Mouse (Mus musculus): ENCODE data around the gene Prdm5. TPM values are rescaled to one million over a fixed set of nuclear protein-coding genes. Genes with fewer than 3 reads are reported as not detected.

Prdm5 gene
- 11.8 and 12.5 TPM in 2 replicates for polyA plus RNA-seq (2015; fragmentation: Nextera tagmentation; extraction: Ambion mirVana)

- Histone ChIP-seq H3K27ac (peak within 1 kb of the TSS; percentile 76), H3K9me3 (no peaks in the 10 kb centered on the region), H3K4me2 (replicated peaks) (peak within 1 kb of the TSS; percentile 88), H3K36me3 (no peaks in the 10 kb centered on the region), H3K4me1 (replicated peaks) (0 out of 2 replicates have a peak, but pooled peaks cover 2% of the 10 kb centered on the region), H3K4me3 (replicated peaks) (peak within 1 kb of the TSS; percentile 69), H3K27me3 (replicated peaks) (no peaks in the 10 kb centered on the region), H3K9ac (peak within 1 kb of the TSS; percentile 81)
- peak; percentile 97 for ATAC-seq
- WGBS = 4% methylated on average over 56 of the region's 56 CpGs
These were observed at the start of gene Prdm5 for GRCm38 (mm10) chr6:65778861-65779688. Gene Prdm5 (plus strand): TSS chr6:65778988.

GRCm38 (mm10) chr6:65739442-65739841, 39.3 kb upstream of the Prdm5 start:
- peak; percentile 43; the same call in 1 of the 2 replicates for ATAC-seq
- no peaks in the 10 kb centered on the region for H3K36me3 ChIP-seq
- no peak overlapping the region for H3K4me2 ChIP-seq (replicated peaks)
- H3K9me3 ChIP-seq = no peaks in the 10 kb centered on the region
- H3K4me3 ChIP-seq (replicated peaks) = no peak overlapping the region
- 52% methylated on average over 7 of the region's 8 CpGs for WGBS
- H3K9ac ChIP-seq = no peak overlapping the region
- H3K27me3 ChIP-seq (replicated peaks) = no peaks in the 10 kb centered on the region
- no peak overlapping the region for H3K27ac ChIP-seq
- no peaks in the 10 kb centered on the region for H3K4me1 ChIP-seq (replicated peaks)

GRCm38 (mm10) chr6:65743144-65743870, 35.5 kb upstream of the Prdm5 start:
- 61% methylated on average over 1 of the region's 1 CpGs for WGBS
- no peak overlapping the region for H3K4me2 ChIP-seq (replicated peaks)
- H3K9ac ChIP-seq = no peak overlapping the region
- no peaks in the 10 kb centered on the region for H3K36me3 ChIP-seq
- H3K27me3 ChIP-seq (replicated peaks) = no peaks in the 10 kb centered on the region
- H3K4me1 ChIP-seq (replicated peaks) = no peaks in the 10 kb centered on the region
- no peak overlapping the region for H3K4me3 ChIP-seq (replicated peaks)
- no peak for ATAC-seq
- no peaks in the 10 kb centered on the region for H3K9me3 ChIP-seq
- H3K27ac ChIP-seq = no peak overlapping the region

- H3K36me3 ChIP-seq = no peaks in the 10 kb centered on the region
- H3K9ac ChIP-seq = no peak overlapping the region
- no peak overlapping the region for H3K27ac ChIP-seq
- H3K9me3 ChIP-seq = no peaks in the 10 kb centered on the region
- H3K4me1 ChIP-seq (replicated peaks) = no peaks in the 10 kb centered on the region
- ATAC-seq = no peak
- no peak overlapping the region for H3K4me3 ChIP-seq (replicated peaks)
- H3K4me2 ChIP-seq (replicated peaks) = no peak overlapping the region
- H3K27me3 ChIP-seq (replicated peaks) = no peaks in the 10 kb centered on the region
These were observed 35.0 kb upstream of the Prdm5 start for GRCm38 (mm10) chr6:65743871-65744202.

DNA sequence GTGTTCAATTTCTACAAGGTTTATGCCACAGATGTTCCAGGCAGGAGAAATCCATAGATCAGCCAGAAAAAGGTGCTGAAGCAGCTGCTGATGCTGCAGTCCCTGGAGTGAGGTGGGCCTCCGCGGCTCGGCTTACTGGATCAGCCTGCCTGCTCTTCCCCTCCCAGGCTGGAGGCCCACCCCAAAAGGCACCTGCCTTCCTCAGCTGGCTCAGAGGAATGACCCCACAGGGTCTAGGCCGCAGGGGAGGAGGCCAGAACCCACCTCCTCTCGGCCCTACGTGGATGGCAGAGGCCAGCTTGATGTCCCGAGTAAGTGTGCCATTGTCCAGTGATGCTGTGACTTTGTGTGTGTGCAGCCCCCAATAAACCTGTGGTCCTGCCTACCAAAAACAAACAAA, 20.6 kb upstream of the Prdm5 start:
- Histone ChIP-seq H3K27ac (no peak overlapping the region), H3K9ac (no peak overlapping the region), H3K4me1 (replicated peaks) (no peaks in the 10 kb centered on the region), H3K9me3 (no peaks in the 10 kb centered on the region), H3K36me3 (no peaks in the 10 kb centered on the region), H3K4me3 (replicated peaks) (no peak overlapping the region), H3K27me3 (replicated peaks) (no peaks in the 10 kb centered on the region), H3K4me2 (replicated peaks) (no peak overlapping the region)
- no peak for ATAC-seq
- 66% methylated on average over 7 of the region's 7 CpGs for WGBS

- 83% methylated on average over 5 of the region's 5 CpGs for WGBS
- Histone ChIP-seq H3K4me3 (replicated peaks) (no peak overlapping the region), H3K36me3 (no peaks in the 10 kb centered on the region), H3K9me3 (no peaks in the 10 kb centered on the region), H3K4me1 (replicated peaks) (no peaks in the 10 kb centered on the region), H3K27me3 (replicated peaks) (no peaks in the 10 kb centered on the region), H3K4me2 (replicated peaks) (no peak overlapping the region), H3K9ac (no peak overlapping the region), H3K27ac (no peak overlapping the region)
- ATAC-seq = no peak
These were observed 19.6 kb upstream of the Prdm5 start for GRCm38 (mm10) chr6:65759174-65759573.

DNA sequence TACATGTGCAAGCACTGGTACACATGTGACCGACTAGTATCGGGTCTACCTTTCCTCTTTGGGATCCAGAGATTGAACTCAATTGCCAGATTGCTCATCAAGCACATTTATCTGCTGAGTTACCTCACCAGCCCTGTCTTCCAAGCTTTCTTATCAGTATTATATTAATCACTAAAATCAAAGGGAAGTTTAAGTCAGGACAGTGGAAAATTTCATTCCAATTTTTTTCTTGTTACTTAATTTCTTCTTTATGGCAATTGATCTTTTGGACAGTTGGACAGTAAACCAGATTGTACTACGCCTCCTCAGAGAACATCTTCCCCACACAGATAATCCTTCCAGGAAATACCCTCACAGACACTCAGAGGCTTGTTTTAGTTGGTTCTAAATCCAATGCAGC, 18.7 kb upstream of the Prdm5 start:
- no peak overlapping the region for H3K4me2 ChIP-seq (replicated peaks)
- 83% methylated on average over 3 of the region's 3 CpGs for WGBS
- no peaks in the 10 kb centered on the region for H3K36me3 ChIP-seq
- H3K27me3 ChIP-seq (replicated peaks) = no peaks in the 10 kb centered on the region
- H3K4me1 ChIP-seq (replicated peaks) = no peaks in the 10 kb centered on the region
- H3K9ac ChIP-seq = no peak overlapping the region
- no peak for ATAC-seq
- no peak overlapping the region for H3K4me3 ChIP-seq (replicated peaks)
- no peak overlapping the region for H3K27ac ChIP-seq
- H3K9me3 ChIP-seq = no peaks in the 10 kb centered on the region

- Histone ChIP-seq H3K4me2 (replicated peaks) (no peak overlapping the region), H3K36me3 (no peaks in the 10 kb centered on the region), H3K4me3 (replicated peaks) (no peak overlapping the region), H3K27ac (no peak overlapping the region), H3K4me1 (replicated peaks) (no peaks in the 10 kb centered on the region), H3K9ac (no peak overlapping the region), H3K9me3 (no peaks in the 10 kb centered on the region), H3K27me3 (replicated peaks) (no peaks in the 10 kb centered on the region)
- ATAC-seq = no peak
- WGBS = 77% methylated on average over 2 of the region's 2 CpGs
These were observed 14.3 kb upstream of the Prdm5 start for GRCm38 (mm10) chr6:65764459-65764858.

DNA sequence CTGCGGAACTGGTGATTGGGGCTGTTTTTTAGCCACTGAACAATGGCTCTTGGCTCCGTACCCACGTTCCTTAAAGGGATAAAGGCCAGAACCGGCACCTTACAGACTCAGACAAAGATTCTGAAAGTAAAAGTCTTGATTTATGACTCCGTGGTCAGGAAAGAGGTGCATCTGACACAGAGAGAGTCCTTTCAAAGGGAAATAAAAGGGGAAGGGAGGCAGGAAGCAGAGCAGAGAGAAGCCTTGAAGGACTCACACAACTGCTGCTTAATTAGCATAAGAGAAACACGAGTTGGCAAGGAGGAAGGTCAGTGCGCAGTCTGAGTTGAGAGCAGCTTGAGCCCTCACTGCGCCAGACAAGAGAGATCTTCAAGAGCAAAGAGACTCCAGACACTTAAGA, 13.7 kb upstream of the Prdm5 start:
- Histone ChIP-seq H3K27ac (no peak overlapping the region), H3K4me1 (replicated peaks) (no peaks in the 10 kb centered on the region), H3K27me3 (replicated peaks) (no peaks in the 10 kb centered on the region), H3K9ac (no peak overlapping the region), H3K4me3 (replicated peaks) (no peak overlapping the region), H3K36me3 (no peaks in the 10 kb centered on the region), H3K4me2 (replicated peaks) (0 out of 2 replicates have a peak overlapping the region, but pooled peaks have one; percentile 2), H3K9me3 (no peaks in the 10 kb centered on the region)
- 20% methylated on average over 8 of the region's 8 CpGs for WGBS
- no peak for ATAC-seq

- no peaks in the 10 kb centered on the region for H3K9me3 ChIP-seq
- no peak overlapping the region for H3K27ac ChIP-seq
- WGBS = 86% methylated on average over 13 of the region's 13 CpGs
These were observed 12.9 kb upstream of the Prdm5 start for GRCm38 (mm10) chr6:65765752-65766397.

GRCm38 (mm10) chr6:65767911-65768310, 10.9 kb upstream of the Prdm5 start:
- no peak overlapping the region for H3K4me3 ChIP-seq (replicated peaks)

More at GRCm38 (mm10) chr6:65765752-65766397, 12.9 kb upstream of the Prdm5 start:
- no peak for ATAC-seq
- Histone ChIP-seq H3K4me2 (replicated peaks) (no peak overlapping the region), H3K27me3 (replicated peaks) (no peaks in the 10 kb centered on the region), H3K9ac (no peak overlapping the region), H3K4me1 (replicated peaks) (no peaks in the 10 kb centered on the region), H3K4me3 (replicated peaks) (no peak overlapping the region), H3K36me3 (no peaks in the 10 kb centered on the region)

GRCm38 (mm10) chr6:65773566-65773965, 5.2 kb upstream of the Prdm5 start:
- Histone ChIP-seq H3K4me3 (replicated peaks) (no peak overlapping the region), H3K9me3 (no peaks in the 10 kb centered on the region), H3K4me2 (replicated peaks) (no peak overlapping the region), H3K27ac (no peak overlapping the region), H3K4me1 (replicated peaks) (no peaks in the 10 kb centered on the region), H3K36me3 (no peaks in the 10 kb centered on the region), H3K27me3 (replicated peaks) (no peaks in the 10 kb centered on the region), H3K9ac (no peak overlapping the region)
- no peak for ATAC-seq
- WGBS = 86% methylated on average over 4 of the region's 4 CpGs

More at GRCm38 (mm10) chr6:65767911-65768310, 10.9 kb upstream of the Prdm5 start:
- H3K36me3 ChIP-seq = no peaks in the 10 kb centered on the region
- ATAC-seq = no peak
- no peaks in the 10 kb centered on the region for H3K4me1 ChIP-seq (replicated peaks)
- 85% methylated on average over 5 of the region's 5 CpGs for WGBS
- H3K27me3 ChIP-seq (replicated peaks) = no peaks in the 10 kb centered on the region
- H3K27ac ChIP-seq = no peak overlapping the region
- H3K4me2 ChIP-seq (replicated peaks) = no peak overlapping the region
- H3K9ac ChIP-seq = no peak overlapping the region
- no peaks in the 10 kb centered on the region for H3K9me3 ChIP-seq
